Mouse (Mus musculus): Measurements from ENCODE around the gene Hoxd3. TPM values are rescaled to one million over a fixed set of nuclear protein-coding genes. Genes with fewer than 3 reads are reported as not detected.

Hoxd3 gene
- polyA plus RNA-seq, 1 experiment from 2014 or later = not detected

- H3K9me3 ChIP-seq (ENCODE audit: low read length) = no peaks in the 10 kb centered on the region
- no peak for ATAC-seq
- H3K4me1 ChIP-seq (ENCODE audit: insufficient read depth, low read depth, low read length) = no peaks in the 10 kb centered on the region
- no peak overlapping the region for H3K9ac ChIP-seq (replicated peaks; ENCODE audit: low read depth)
- H3K4me3 ChIP-seq (ENCODE audit: low read depth, low read length) = no peak overlapping the region
- no peak overlapping the region for H3K27ac ChIP-seq (ENCODE audit: low read length)
- TF ChIP-seq EP300 (IDR thresholded peaks at IDR 0.05) = no peak
- TF ChIP-seq CTCF (IDR thresholded peaks at IDR 0.05) = no peak
- H3K4me2 ChIP-seq (replicated peaks; ENCODE audit: low read depth, low read length) = no peak overlapping the region
- WGBS = 1% methylated on average over 20 of the region's 20 CpGs
- peaks cover 90% of the 10 kb centered on the region for H3K27me3 ChIP-seq (replicated peaks; ENCODE audit: insufficient read depth, low read length)
- no peaks in the 10 kb centered on the region for H3K36me3 ChIP-seq (ENCODE audit: insufficient read depth, low read length)
- DNase-seq (ENCODE audit: low spot score) = no peak
Observed at GRCm38 (mm10) chr2:74738623-74739475, 27.1 kb downstream of the Hoxd3 start.

GRCm38 (mm10) chr2:74739476-74739800 lies 27.7 kb downstream of the Hoxd3 start:
- no peak for DNase-seq (ENCODE audit: low spot score)
- Histone ChIP-seq H3K36me3 (ENCODE audit: insufficient read depth, low read length) (no peaks in the 10 kb centered on the region), H3K27me3 (replicated peaks; ENCODE audit: insufficient read depth, low read length) (peaks cover 90% of the 10 kb centered on the region), H3K4me3 (ENCODE audit: low read depth, low read length) (no peak overlapping the region), H3K9me3 (ENCODE audit: low read length) (no peaks in the 10 kb centered on the region), H3K4me1 (ENCODE audit: insufficient read depth, low read depth, low read length) (no peaks in the 10 kb centered on the region), H3K27ac (ENCODE audit: low read length) (no peak overlapping the region), H3K4me2 (replicated peaks; ENCODE audit: low read depth, low read length) (no peak overlapping the region), H3K9ac (replicated peaks; ENCODE audit: low read depth) (no peak overlapping the region)
- TF ChIP-seq EP300 (IDR thresholded peaks at IDR 0.05) (no peak), CTCF (IDR thresholded peaks at IDR 0.05) (no peak)
- ATAC-seq = no peak
- 6% methylated on average over 2 of the region's 2 CpGs for WGBS

GRCm38 (mm10) chr2:74739869-74740268 lies 28.1 kb downstream of the Hoxd3 start:
- H3K4me3 ChIP-seq (ENCODE audit: low read depth, low read length) = no peak overlapping the region
- no peak overlapping the region for H3K9ac ChIP-seq (replicated peaks; ENCODE audit: low read depth)
- H3K9me3 ChIP-seq (ENCODE audit: low read length) = no peaks in the 10 kb centered on the region
- 8% methylated on average over 14 of the region's 14 CpGs for WGBS
- H3K36me3 ChIP-seq (ENCODE audit: insufficient read depth, low read length) = no peaks in the 10 kb centered on the region
- TF ChIP-seq EP300 (IDR thresholded peaks at IDR 0.05) (no peak), CTCF (IDR thresholded peaks at IDR 0.05) (no peak)
- no peaks in the 10 kb centered on the region for H3K4me1 ChIP-seq (ENCODE audit: insufficient read depth, low read depth, low read length)
- H3K27ac ChIP-seq (ENCODE audit: low read length) = no peak overlapping the region
- ATAC-seq (no peak), DNase-seq (ENCODE audit: low spot score) (no peak)
- H3K27me3 ChIP-seq (replicated peaks; ENCODE audit: insufficient read depth, low read length) = peaks cover 90% of the 10 kb centered on the region
- no peak overlapping the region for H3K4me2 ChIP-seq (replicated peaks; ENCODE audit: low read depth, low read length)

GRCm38 (mm10) chr2:74740311-74741091 lies 28.8 kb downstream of the Hoxd3 start:
- Histone ChIP-seq H3K4me3 (ENCODE audit: low read depth, low read length) (no peak overlapping the region), H3K9ac (replicated peaks; ENCODE audit: low read depth) (no peak overlapping the region), H3K36me3 (ENCODE audit: insufficient read depth, low read length) (no peaks in the 10 kb centered on the region), H3K4me1 (ENCODE audit: insufficient read depth, low read depth, low read length) (no peaks in the 10 kb centered on the region), H3K27ac (ENCODE audit: low read length) (no peak overlapping the region), H3K9me3 (ENCODE audit: low read length) (no peaks in the 10 kb centered on the region), H3K4me2 (replicated peaks; ENCODE audit: low read depth, low read length) (no peak overlapping the region), H3K27me3 (replicated peaks; ENCODE audit: insufficient read depth, low read length) (peaks cover 90% of the 10 kb centered on the region)
- ATAC-seq (no peak), DNase-seq (ENCODE audit: low spot score) (no peak)
- WGBS = 3% methylated on average over 43 of the region's 43 CpGs
- TF ChIP-seq CTCF (IDR thresholded peaks at IDR 0.05) (no peak), EP300 (IDR thresholded peaks at IDR 0.05) (no peak)

GRCm38 (mm10) chr2:74741252-74741978 lies 29.7 kb downstream of the Hoxd3 start:
- H3K27me3 ChIP-seq (replicated peaks; ENCODE audit: insufficient read depth, low read length) = peaks cover 90% of the 10 kb centered on the region
- H3K9ac ChIP-seq (replicated peaks; ENCODE audit: low read depth) = no peak overlapping the region
- H3K27ac ChIP-seq (ENCODE audit: low read length) = no peak overlapping the region
- TF ChIP-seq EP300 (IDR thresholded peaks at IDR 0.05) (no peak), CTCF (IDR thresholded peaks at IDR 0.05) (no peak)
- H3K36me3 ChIP-seq (ENCODE audit: insufficient read depth, low read length) = no peaks in the 10 kb centered on the region
- H3K4me3 ChIP-seq (ENCODE audit: low read depth, low read length) = no peak overlapping the region
- H3K9me3 ChIP-seq (ENCODE audit: low read length) = no peaks in the 10 kb centered on the region
- no peaks in the 10 kb centered on the region for H3K4me1 ChIP-seq (ENCODE audit: insufficient read depth, low read depth, low read length)
- ATAC-seq (no peak), DNase-seq (ENCODE audit: low spot score) (no peak)
- no peak overlapping the region for H3K4me2 ChIP-seq (replicated peaks; ENCODE audit: low read depth, low read length)
- 37% methylated on average over 2 of the region's 3 CpGs for WGBS

GRCm38 (mm10) chr2:74741979-74742277 lies 30.2 kb downstream of the Hoxd3 start:
- Histone ChIP-seq H3K27me3 (replicated peaks; ENCODE audit: insufficient read depth, low read length) (peaks cover 90% of the 10 kb centered on the region), H3K9ac (replicated peaks; ENCODE audit: low read depth) (no peak overlapping the region), H3K4me1 (ENCODE audit: insufficient read depth, low read depth, low read length) (no peaks in the 10 kb centered on the region), H3K27ac (ENCODE audit: low read length) (no peak overlapping the region), H3K9me3 (ENCODE audit: low read length) (no peaks in the 10 kb centered on the region), H3K4me2 (replicated peaks; ENCODE audit: low read depth, low read length) (no peak overlapping the region), H3K36me3 (ENCODE audit: insufficient read depth, low read length) (no peaks in the 10 kb centered on the region), H3K4me3 (ENCODE audit: low read depth, low read length) (no peak overlapping the region)
- TF ChIP-seq EP300 (IDR thresholded peaks at IDR 0.05) (no peak), CTCF (IDR thresholded peaks at IDR 0.05) (no peak)
- no peak for DNase-seq (ENCODE audit: low spot score)
- no peak for ATAC-seq
